Mouse (Mus musculus) spleen, adult 2 months (tissue): ENCODE data around the gene Nxph4.

Experiments used
- CTCF ChIP-seq: fragments of 200-500 bp; IDR thresholded peaks from 2 replicates; pipeline ENCODE4 v1.5.1; 2011; ENCODE audit warnings: mild to moderate bottlenecking, inconsistent platforms; ENCODE audit not compliant: insufficient read depth, insufficient read length, insufficient replicate concordance; ENCODE audit errors: extremely low read depth
- POLR2A ChIP-seq: fragments of 200-500 bp; IDR thresholded peaks from 2 replicates; pipeline ENCODE4 v1.6.1; 2011; ENCODE audit warnings: low read depth, low read length, inconsistent platforms

DNA sequence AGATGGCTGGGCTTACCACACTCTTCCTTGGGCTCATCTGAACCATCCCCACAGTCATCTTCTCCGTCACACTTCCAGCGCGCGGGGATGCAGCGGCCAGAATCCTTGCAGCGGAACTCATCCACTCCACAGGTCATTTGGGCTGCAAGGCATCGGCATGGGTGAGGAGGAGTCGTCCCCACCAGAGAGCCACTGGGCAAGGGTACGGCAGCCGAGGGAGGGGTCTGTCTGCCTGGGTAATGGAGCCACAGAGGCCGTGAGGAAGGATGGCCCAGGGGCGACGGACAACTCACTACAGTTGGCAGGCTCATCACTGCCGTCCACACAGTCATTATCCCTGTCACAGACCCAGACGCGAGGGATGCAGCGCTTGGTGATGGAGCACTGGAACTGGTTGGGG lies 15.5 kb upstream of the Nxph4 start:
- TF ChIP-seq CTCF: no peak
- no peak for TF ChIP-seq POLR2A
